ENCODE assay signal across 14 mouse cellular contexts in genomic region chr17:35817226-35817625, GRCm38 (mm10). TPM values are rescaled to one million over a fixed set of nuclear protein-coding genes. Genes with fewer than 3 reads are reported as not detected.
DNase-seq lines count a peak whose midpoint lies in the region; ATAC-seq and TF ChIP-seq lines count a peak whose summit lies in the region.
"Had no signal": no experiment of that assay in that cellular context is flagged by ENCODE, and none has a peak within 500 bp of the region (broad histone marks: within the 10 kb centered on the region; RNA-seq: fewer than 3 reads in every experiment).

No protein-coding gene starts in this region.

- no peak overlapping the region for H3K9ac ChIP-seq in limb, embryonic 13.5 days
- H3K9ac ChIP-seq: stomach, embryonic 15.5 days had no signal

- H3K9me3 ChIP-seq in limb, embryonic 13.5 days = no peaks in the 10 kb centered on the region
- H3K9me3 ChIP-seq: stomach, embryonic 15.5 days had no signal

- peaks cover 51% of the 10 kb centered on the region for H3K4me1 ChIP-seq in kidney, adult 2 months (ENCODE audit: control insufficient read depth, insufficient read depth, low read length)
- H3K4me1 ChIP-seq in limb, embryonic 13.5 days = peaks cover 63% of the 10 kb centered on the region

- H3K27me3 ChIP-seq in kidney, adult 2 months (replicated peaks; ENCODE audit: control insufficient read depth, insufficient read depth, low read length) = no peaks in the 10 kb centered on the region
- H3K27me3 ChIP-seq in limb, embryonic 13.5 days = no peaks in the 10 kb centered on the region
- H3K27me3 ChIP-seq: stomach, embryonic 15.5 days had no signal

- 57% methylated on average over 10 of the region's 10 CpGs for WGBS in kidney, adult 2 months
- WGBS in limb, embryonic 13.5 days = 28% methylated on average over 10 of the region's 10 CpGs

- no peak for TF ChIP-seq CTCF in kidney, adult 2 months (conservative IDR thresholded peaks at IDR 0.05; ENCODE audit: insufficient read depth, insufficient read length, low read depth, low read length)

- ATAC-seq in limb, embryonic 13.5 days (ENCODE audit: low FRiP score, low read depth) = no peak

- peak overlapping the region; percentile 25; the same call in 1 of the 2 replicates for H3K4me2 ChIP-seq in limb, embryonic 13.5 days (replicated peaks)
- H3K4me2 ChIP-seq: midbrain, embryonic 11.5 days; stomach, embryonic 15.5 days had no signal

- H3K27ac ChIP-seq in kidney, adult 2 months (ENCODE audit: insufficient read depth, low read depth, low read length) = peak overlapping the region; percentile 79
- H3K27ac ChIP-seq in limb, embryonic 13.5 days = peak overlapping the region; percentile 67; the same call in 1 of the 2 replicates
- H3K27ac ChIP-seq: stomach, embryonic 15.5 days had no signal

- TF ChIP-seq POLR2A in kidney, adult 2 months (IDR thresholded peaks at IDR 0.05; ENCODE audit: low read depth, low read length) = no peak

- peak; percentile 38 for DNase-seq in embryo, embryonic 10 days (ENCODE audit: low spot score)
- DNase-seq in embryo, embryonic 9.5 days (ENCODE audit: extremely low spot score) = no peak
- peak; percentile 54 for DNase-seq in kidney, adult 2 months
- no peak for DNase-seq in kidney, postnatal 36 days
- DNase-seq in forelimb bud, embryonic 11.5 days (ENCODE audit: low read depth, low spot score) = peak; percentile 59
- DNase-seq in spleen, postnatal 36 days (ENCODE audit: low spot score in 2 of 2) = no peak
- DNase-seq in frontal cortex, postnatal 14 days (ENCODE audit: low spot score in 2 of 2) = no peak
- DNase-seq: adrenal gland, postnatal 10 days; cerebellum, postnatal 36 days; left cerebral cortex, postnatal 4 days; lung, adult 2 months had no signal

- H3K36me3 ChIP-seq in kidney, adult 2 months (ENCODE audit: control insufficient read depth, insufficient read depth, low read length) = no peaks in the 10 kb centered on the region
- no peaks in the 10 kb centered on the region for H3K36me3 ChIP-seq in limb, embryonic 13.5 days
- H3K36me3 ChIP-seq: stomach, embryonic 15.5 days had no signal

- H3K4me3 ChIP-seq in kidney, adult 2 months (ENCODE audit: insufficient read depth, low read depth, low read length) = no peak overlapping the region
- no peak overlapping the region for H3K4me3 ChIP-seq in limb, embryonic 13.5 days
- H3K4me3 ChIP-seq: stomach, embryonic 15.5 days had no signal

RNA-seq across cellular contexts. Expression of gene Ier3, which starts 4.3 kb away (rescaled TPM):
- 26.3 and 28.4 TPM in 2 replicates for polyA plus RNA-seq in kidney, adult 2 months (2012; rRNA removed)
- polyA plus RNA-seq in limb, embryonic 13.5 days (2015; fragmentation: Nextera tagmentation; extraction: Ambion mirVana) = 13.7 and 14.7 TPM in 2 replicates

RNA-seq across cellular contexts. Expression of gene Flot1, which starts 5.8 kb away (rescaled TPM):
- 45.3 and 45.7 TPM in 2 replicates for polyA plus RNA-seq in kidney, adult 2 months (2012; rRNA removed)
- 50.2 and 57.5 TPM in 2 replicates for polyA plus RNA-seq in limb, embryonic 13.5 days (2015; fragmentation: Nextera tagmentation; extraction: Ambion mirVana)

RNA-seq across cellular contexts. Expression of gene Tubb5, which starts 20.9 kb away (rescaled TPM):
- polyA plus RNA-seq in kidney, adult 2 months (2012; rRNA removed) = 98.9 and 109 TPM in 2 replicates
- polyA plus RNA-seq in limb, embryonic 13.5 days (2015; fragmentation: Nextera tagmentation; extraction: Ambion mirVana) = 1,168 and 1,170 TPM in 2 replicates

RNA-seq across cellular contexts. Expression of gene Mdc1, which starts 24.1 kb away (rescaled TPM):
- 5.7 TPM in 2 replicates for polyA plus RNA-seq in kidney, adult 2 months (2012; rRNA removed)
- polyA plus RNA-seq in limb, embryonic 13.5 days (2015; fragmentation: Nextera tagmentation; extraction: Ambion mirVana) = 13.5 and 15.5 TPM in 2 replicates

RNA-seq across cellular contexts. Expression of gene Nrm, which starts 43.9 kb away (rescaled TPM):
- 4.0 and 6.3 TPM in 2 replicates for polyA plus RNA-seq in kidney, adult 2 months (2012; rRNA removed)
- polyA plus RNA-seq in limb, embryonic 13.5 days (2015; fragmentation: Nextera tagmentation; extraction: Ambion mirVana) = 54.9 and 55.1 TPM in 2 replicates

Comparison
In these comparisons a context has a peak if more than half of its experiments do, and no peak if none do; other contexts are left out.
1. DNase-seq: peak in embryo, embryonic 10 days (single experiment), kidney, adult 2 months (single experiment) and forelimb bud, embryonic 11.5 days (single experiment); none in embryo, embryonic 9.5 days (single experiment), kidney, postnatal 36 days (0 of 2), spleen, postnatal 36 days (0 of 2) and frontal cortex, postnatal 14 days (0 of 2).
2. RNA of gene Tubb5, which starts 20.9 kb away (polyA plus RNA-seq): 1,168 to 1,170 TPM in limb, embryonic 13.5 days; 98.9 to 109 TPM in kidney, adult 2 months; every median in the first group is over 10 times any median in the second.